Mouse (Mus musculus): ENCODE data around the gene Spr. TPM values are rescaled to one million over a fixed set of nuclear protein-coding genes. Genes with fewer than 3 reads are reported as not detected.
A peak's percentile ranks its signal among the peaks of the same experiment; 100 is the strongest.

Gene Spr
- polyA plus RNA-seq (2014; fragmentation: Nextera tagmentation; extraction: Ambion mirVana), result 102 and 107 TPM in 2 replicates

DNA sequence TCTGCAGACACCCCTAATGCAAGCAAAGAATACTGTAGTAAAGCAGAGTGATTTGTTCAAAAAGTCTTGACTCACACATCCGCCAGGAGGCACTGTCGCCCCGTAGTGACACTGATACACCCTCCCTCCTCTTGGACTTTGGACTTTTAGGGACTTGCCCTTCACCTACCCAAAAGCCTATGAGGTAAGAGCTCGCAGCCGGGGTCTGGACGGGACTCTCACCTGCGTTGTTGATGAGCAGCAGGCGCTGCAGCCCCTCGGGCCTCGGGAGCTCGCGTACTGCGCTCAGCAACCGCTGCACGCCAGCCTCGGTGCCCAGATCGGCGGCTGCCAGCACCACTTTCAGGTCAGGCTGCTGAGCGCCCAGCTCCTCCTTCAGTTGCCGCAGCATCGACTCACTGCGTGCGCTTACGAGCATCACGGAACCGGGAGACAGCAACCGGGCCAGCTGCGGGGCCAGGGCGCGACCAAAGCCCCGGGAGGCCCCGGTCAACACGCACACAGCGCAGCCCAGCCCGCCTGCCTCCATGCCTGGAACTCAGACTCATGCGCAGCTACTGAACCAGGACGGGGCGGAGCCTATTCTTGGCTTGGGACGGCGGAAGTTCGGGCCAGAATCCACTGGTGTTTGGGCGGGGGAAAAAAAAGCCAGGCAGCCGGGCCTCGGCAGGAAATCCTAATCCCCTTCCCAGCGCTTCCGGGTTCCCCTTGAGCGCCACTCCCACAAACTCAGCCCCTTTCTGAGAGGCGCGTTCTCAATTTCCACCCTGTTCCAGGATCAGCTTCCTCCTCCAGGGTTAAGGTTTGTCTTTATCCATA is at the start of gene Spr:
TSS of gene Spr (minus strand) at position 550 of the 819 bp plus-strand sequence.
- H3K4me1 ChIP-seq (replicated peaks; ENCODE audit: control insufficient read depth, insufficient read depth, low read length), result 0 out of 2 replicates have a peak, but pooled peaks cover 4% of the 10 kb centered on the region
- under 1% methylated on average over 49 of the region's 49 CpGs for WGBS
- peak within 1 kb of the TSS; percentile 65 for H3K4me3 ChIP-seq (ENCODE audit: low read depth, low read length)
- peak; percentile 96 for DNase-seq (ENCODE audit: low spot score)
- peaks cover 19% of the 10 kb centered on the region for H3K36me3 ChIP-seq (ENCODE audit: control insufficient read depth, insufficient read depth, low read length)
- no peaks in the 10 kb centered on the region for H3K27me3 ChIP-seq (replicated peaks; ENCODE audit: control insufficient read depth, insufficient read depth, low read length)
- peak; percentile 91 for ATAC-seq (replicated peaks; ENCODE audit: low FRiP score, low TSS enrichment, low read depth)
- H3K4me2 ChIP-seq (ENCODE audit: low read length), result peak within 1 kb of the TSS; percentile 52
- peak within 1 kb of the TSS; percentile 81 for H3K9ac ChIP-seq (ENCODE audit: low read length)
- H3K27ac ChIP-seq (ENCODE audit: low read depth), result peak within 1 kb of the TSS; percentile 87
- no peaks in the 10 kb centered on the region for H3K9me3 ChIP-seq (ENCODE audit: control insufficient read depth, low read length)

- Histone ChIP-seq H3K4me1 (replicated peaks; ENCODE audit: control insufficient read depth, insufficient read depth, low read length) (peaks cover 23% of the 10 kb centered on the region), H3K9me3 (ENCODE audit: control insufficient read depth, low read length) (no peaks in the 10 kb centered on the region), H3K4me3 (ENCODE audit: low read depth, low read length) (peak overlapping the region; percentile 38; the same call in 1 of the 2 replicates), H3K36me3 (ENCODE audit: control insufficient read depth, insufficient read depth, low read length) (no peaks in the 10 kb centered on the region), H3K27me3 (replicated peaks; ENCODE audit: control insufficient read depth, insufficient read depth, low read length) (peaks cover 79% of the 10 kb centered on the region), H3K9ac (ENCODE audit: low read length) (no peak overlapping the region), H3K4me2 (ENCODE audit: low read length) (peak overlapping the region; percentile 59; the same call in 1 of the 2 replicates), H3K27ac (ENCODE audit: low read depth) (no peak overlapping the region)
- DNase-seq (ENCODE audit: low spot score) (peak; percentile 62), ATAC-seq (replicated peaks; ENCODE audit: low FRiP score, low TSS enrichment, low read depth) (no peak)
- under 1% methylated on average over 15 of the region's 15 CpGs for WGBS
Observed at GRCm38 (mm10) chr6:85186744-85187059, 49.1 kb upstream of the Spr start.

DNA sequence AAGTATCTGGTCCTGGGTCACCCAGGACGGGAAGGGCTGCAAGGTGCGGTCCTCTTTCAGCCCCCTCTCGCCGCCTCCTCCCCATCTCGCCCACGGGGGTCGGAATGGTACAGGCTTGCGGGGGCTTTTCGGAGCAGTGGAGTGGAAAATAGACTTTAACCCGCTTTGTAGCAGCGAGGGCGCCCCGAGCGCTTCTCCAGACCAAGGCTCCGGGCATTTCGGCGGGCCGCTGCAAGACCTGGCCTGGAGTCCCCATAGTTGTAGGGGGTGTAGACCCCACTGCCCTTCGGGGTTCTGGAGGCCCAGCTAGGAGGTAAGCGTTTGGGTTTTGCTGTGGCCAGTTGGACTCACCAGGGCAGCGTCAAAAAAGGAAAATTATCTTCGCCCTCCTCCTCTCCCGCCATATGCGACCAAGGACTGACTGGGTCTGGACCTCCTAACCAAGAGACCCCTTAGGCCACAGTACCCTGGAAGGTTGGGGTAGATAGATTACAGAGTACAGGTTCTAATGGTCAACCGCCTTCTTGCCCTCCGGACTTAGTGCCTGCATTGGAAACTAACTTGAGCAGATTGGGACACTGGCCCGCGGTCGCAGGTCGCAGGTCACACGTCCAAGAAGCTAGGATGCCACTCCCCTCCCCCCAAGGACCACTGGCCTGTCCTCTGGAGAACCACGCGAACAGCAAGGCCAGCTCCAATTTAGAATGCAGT is 48.6 kb upstream of the Spr start:
- no peak overlapping the region for H3K27ac ChIP-seq (ENCODE audit: low read depth)
- WGBS, result 3% methylated on average over 33 of the region's 33 CpGs
- no peaks in the 10 kb centered on the region for H3K9me3 ChIP-seq (ENCODE audit: control insufficient read depth, low read length)
- H3K27me3 ChIP-seq (replicated peaks; ENCODE audit: control insufficient read depth, insufficient read depth, low read length), result peaks cover 74% of the 10 kb centered on the region
- H3K4me1 ChIP-seq (replicated peaks; ENCODE audit: control insufficient read depth, insufficient read depth, low read length), result peaks cover 23% of the 10 kb centered on the region
- H3K4me3 ChIP-seq (ENCODE audit: low read depth, low read length), result peak overlapping the region; percentile 16; the same call in 1 of the 2 replicates
- no peak for ATAC-seq (replicated peaks; ENCODE audit: low FRiP score, low TSS enrichment, low read depth)
- DNase-seq (ENCODE audit: low spot score), result peak; percentile 63
- peak overlapping the region; percentile 38 for H3K4me2 ChIP-seq (ENCODE audit: low read length)
- H3K9ac ChIP-seq (ENCODE audit: low read length), result no peak overlapping the region
- H3K36me3 ChIP-seq (ENCODE audit: control insufficient read depth, insufficient read depth, low read length), result no peaks in the 10 kb centered on the region

DNA sequence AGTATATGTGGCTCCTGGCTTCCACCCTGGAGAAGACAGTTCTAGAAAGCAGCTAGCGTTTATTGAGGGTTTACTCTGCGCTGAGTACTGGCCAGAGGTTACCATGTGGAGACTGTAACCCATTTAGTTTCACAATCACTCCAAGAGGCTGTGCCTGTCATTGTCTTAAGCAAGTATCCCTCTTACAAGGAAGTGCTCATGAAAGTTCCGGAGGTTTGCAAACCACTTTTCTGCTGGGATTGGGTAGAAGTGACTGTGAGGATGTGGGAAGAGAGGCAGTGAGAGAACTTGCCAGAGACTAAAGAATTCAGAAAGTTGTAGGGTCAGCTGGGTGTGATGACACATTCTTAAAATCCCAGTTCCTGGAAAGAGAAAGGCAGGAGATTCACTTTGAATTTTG is 46.4 kb upstream of the Spr start:
- Histone ChIP-seq H3K27me3 (replicated peaks; ENCODE audit: control insufficient read depth, insufficient read depth, low read length) (peaks cover 51% of the 10 kb centered on the region), H3K4me3 (ENCODE audit: low read depth, low read length) (no peak overlapping the region), H3K4me1 (replicated peaks; ENCODE audit: control insufficient read depth, insufficient read depth, low read length) (peaks cover 23% of the 10 kb centered on the region), H3K36me3 (ENCODE audit: control insufficient read depth, insufficient read depth, low read length) (no peaks in the 10 kb centered on the region), H3K4me2 (ENCODE audit: low read length) (no peak overlapping the region), H3K27ac (ENCODE audit: low read depth) (no peak overlapping the region), H3K9ac (ENCODE audit: low read length) (no peak overlapping the region), H3K9me3 (ENCODE audit: control insufficient read depth, low read length) (no peaks in the 10 kb centered on the region)
- 43% methylated on average over 3 of the region's 3 CpGs for WGBS
- ATAC-seq (replicated peaks; ENCODE audit: low FRiP score, low TSS enrichment, low read depth), result no peak
- no peak for DNase-seq (ENCODE audit: low spot score)

GRCm38 (mm10) chr6:85180036-85180435 is 42.5 kb upstream of the Spr start:
- Histone ChIP-seq H3K9ac (ENCODE audit: low read length) (no peak overlapping the region), H3K27me3 (replicated peaks; ENCODE audit: control insufficient read depth, insufficient read depth, low read length) (peaks cover 14% of the 10 kb centered on the region), H3K9me3 (ENCODE audit: control insufficient read depth, low read length) (no peaks in the 10 kb centered on the region), H3K27ac (ENCODE audit: low read depth) (no peak overlapping the region), H3K4me1 (replicated peaks; ENCODE audit: control insufficient read depth, insufficient read depth, low read length) (no peaks in the 10 kb centered on the region), H3K36me3 (ENCODE audit: control insufficient read depth, insufficient read depth, low read length) (no peaks in the 10 kb centered on the region), H3K4me2 (ENCODE audit: low read length) (no peak overlapping the region), H3K4me3 (ENCODE audit: low read depth, low read length) (no peak overlapping the region)
- ATAC-seq (replicated peaks; ENCODE audit: low FRiP score, low TSS enrichment, low read depth) (no peak), DNase-seq (ENCODE audit: low spot score) (no peak)
- 58% methylated on average over 2 of the region's 2 CpGs for WGBS

DNA sequence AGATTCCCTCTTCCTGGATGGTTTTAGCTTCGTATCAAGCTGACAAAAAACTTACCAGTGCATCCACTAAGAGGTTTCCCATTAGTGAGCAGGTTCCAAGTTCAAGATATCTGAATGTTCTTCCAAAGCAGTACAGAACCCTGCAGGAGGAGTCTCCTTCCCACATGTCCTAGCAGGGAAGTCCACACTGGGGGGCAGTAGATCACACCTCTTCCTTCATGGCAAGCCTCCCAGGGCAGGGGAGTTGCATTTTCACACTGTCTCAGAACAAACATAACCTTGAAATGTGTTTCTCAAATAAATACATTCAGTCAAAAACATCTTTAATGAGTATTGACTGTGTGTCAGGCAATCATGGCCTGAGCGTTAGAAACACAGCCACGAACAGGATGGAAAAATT is 42.0 kb upstream of the Spr start:
- ATAC-seq (replicated peaks; ENCODE audit: low FRiP score, low TSS enrichment, low read depth), result no peak
- H3K27me3 ChIP-seq (replicated peaks; ENCODE audit: control insufficient read depth, insufficient read depth, low read length), result peaks cover 12% of the 10 kb centered on the region

DNA sequence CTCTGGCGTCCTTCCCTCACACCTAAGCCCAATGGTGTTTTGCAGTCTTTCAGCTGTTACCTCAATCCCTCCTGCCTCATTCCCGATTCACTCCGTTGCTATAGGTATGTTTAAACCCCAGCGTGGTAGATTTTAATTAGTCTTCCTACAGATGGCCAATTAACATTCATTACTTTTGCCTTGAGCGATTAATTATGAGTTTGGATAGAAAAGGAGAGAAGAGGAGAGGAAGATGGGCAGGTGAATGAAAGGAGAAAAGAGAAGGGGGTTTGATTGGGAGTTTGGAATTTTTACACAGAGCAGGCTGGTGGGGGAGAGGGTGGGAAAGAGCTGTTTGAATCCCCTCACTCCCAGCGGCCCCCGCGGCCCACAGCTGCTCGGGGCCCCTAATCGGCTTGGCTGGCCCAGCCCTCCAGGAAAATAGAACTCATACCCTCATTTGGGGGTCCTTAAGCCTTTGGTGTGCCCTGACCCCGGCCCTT is 27.9 kb upstream of the Spr start:
- DNase-seq (ENCODE audit: low spot score), result no peak
- Histone ChIP-seq H3K9ac (ENCODE audit: low read length) (no peak overlapping the region), H3K27ac (ENCODE audit: low read depth) (no peak overlapping the region), H3K4me3 (ENCODE audit: low read depth, low read length) (no peak overlapping the region), H3K36me3 (ENCODE audit: control insufficient read depth, insufficient read depth, low read length) (no peaks in the 10 kb centered on the region), H3K27me3 (replicated peaks; ENCODE audit: control insufficient read depth, insufficient read depth, low read length) (no peaks in the 10 kb centered on the region), H3K9me3 (ENCODE audit: control insufficient read depth, low read length) (no peaks in the 10 kb centered on the region), H3K4me2 (ENCODE audit: low read length) (no peak overlapping the region), H3K4me1 (replicated peaks; ENCODE audit: control insufficient read depth, insufficient read depth, low read length) (no peaks in the 10 kb centered on the region)
- WGBS, result 51% methylated on average over 11 of the region's 11 CpGs
- no peak for ATAC-seq (replicated peaks; ENCODE audit: low FRiP score, low TSS enrichment, low read depth)

More for the DNA sequence above, 42.0 kb upstream of the Spr start:
- no peaks in the 10 kb centered on the region for H3K4me1 ChIP-seq (replicated peaks; ENCODE audit: control insufficient read depth, insufficient read depth, low read length)
- H3K27ac ChIP-seq (ENCODE audit: low read depth), result no peak overlapping the region
- no peaks in the 10 kb centered on the region for H3K9me3 ChIP-seq (ENCODE audit: control insufficient read depth, low read length)
- no peak for DNase-seq (ENCODE audit: low spot score)
- no peaks in the 10 kb centered on the region for H3K36me3 ChIP-seq (ENCODE audit: control insufficient read depth, insufficient read depth, low read length)
- H3K4me2 ChIP-seq (ENCODE audit: low read length), result no peak overlapping the region
- WGBS, result 75% methylated on average over 3 of the region's 3 CpGs
- H3K9ac ChIP-seq (ENCODE audit: low read length), result no peak overlapping the region
- H3K4me3 ChIP-seq (ENCODE audit: low read depth, low read length), result no peak overlapping the region

DNA sequence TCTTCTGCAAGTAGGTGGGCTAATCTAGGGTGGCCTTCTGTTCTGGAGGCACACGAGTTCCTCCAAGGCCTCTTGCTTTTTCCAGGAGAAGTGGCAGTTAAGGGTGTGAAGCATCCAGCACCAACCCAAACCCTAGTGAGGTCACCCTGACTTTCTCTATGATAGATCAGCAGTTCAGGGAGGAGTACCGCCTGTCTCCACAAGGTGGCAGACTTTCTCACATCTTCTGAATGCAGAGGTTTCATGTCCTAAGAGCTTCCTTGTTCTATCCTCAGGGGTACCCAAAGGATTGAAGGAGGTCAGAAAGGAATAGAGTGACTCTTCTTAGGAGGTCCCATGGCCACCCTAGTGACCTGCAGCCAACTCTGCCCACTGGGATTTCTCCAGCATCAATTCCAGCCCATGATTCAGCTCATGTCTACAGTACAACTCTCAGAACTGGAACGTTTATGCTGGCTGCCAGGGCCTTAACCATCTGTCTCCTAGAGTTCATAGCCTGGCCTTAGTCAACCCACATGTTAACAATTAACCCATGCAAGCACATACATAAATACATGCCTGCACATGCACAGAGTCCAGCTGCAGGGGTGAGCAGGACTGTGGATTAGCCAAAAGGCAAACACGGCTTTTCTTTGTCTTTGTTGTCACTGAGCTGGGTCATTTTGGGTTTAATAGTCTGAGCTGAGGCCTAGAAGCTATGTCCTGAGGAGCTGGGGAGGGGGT is 22.8 kb upstream of the Spr start:
- Histone ChIP-seq H3K9ac (ENCODE audit: low read length) (no peak overlapping the region), H3K4me3 (ENCODE audit: low read depth, low read length) (no peak overlapping the region), H3K4me1 (replicated peaks; ENCODE audit: control insufficient read depth, insufficient read depth, low read length) (no peaks in the 10 kb centered on the region), H3K27me3 (replicated peaks; ENCODE audit: control insufficient read depth, insufficient read depth, low read length) (no peaks in the 10 kb centered on the region), H3K27ac (ENCODE audit: low read depth) (no peak overlapping the region), H3K9me3 (ENCODE audit: control insufficient read depth, low read length) (no peaks in the 10 kb centered on the region), H3K4me2 (ENCODE audit: low read length) (no peak overlapping the region), H3K36me3 (ENCODE audit: control insufficient read depth, insufficient read depth, low read length) (no peaks in the 10 kb centered on the region)
- peak; percentile 50; the same call in 1 of the 2 replicates for ATAC-seq (replicated peaks; ENCODE audit: low FRiP score, low TSS enrichment, low read depth)
- 38% methylated on average over 4 of the region's 4 CpGs for WGBS
- peak; percentile 92 for DNase-seq (ENCODE audit: low spot score)

Data from intestine, embryonic 14.5 days (tissue).